Mouse (Mus musculus): ENCODE results near the gene Cacna1s.

- TF ChIP-seq CTCF (IDR thresholded peaks at IDR 0.05; ENCODE audit: low read depth) (no peak), EP300 (IDR thresholded peaks at IDR 0.05; ENCODE audit: low read depth) (no peak)
Measured at GRCm38 (mm10) chr1:136031697-136032096, 20.9 kb upstream of the Cacna1s start.
